18 mouse cellular contexts compared by ENCODE assay signal in genomic region chr6:134872236-134872635, GRCm38 (mm10). TPM values are rescaled to one million over a fixed set of nuclear protein-coding genes. Genes with fewer than 3 reads are reported as not detected.
DNase-seq lines count a peak whose midpoint lies in the region; ATAC-seq and TF ChIP-seq lines count a peak whose summit lies in the region.
"Had no signal": no experiment of that assay in that cellular context is flagged by ENCODE, and none has a peak within 500 bp of the region (broad histone marks: within the 10 kb centered on the region; RNA-seq: fewer than 3 reads in every experiment).

No protein-coding gene starts in this region.

- H3K9me3 ChIP-seq in kidney, embryonic 15.5 days (replicated peaks) = 0 out of 2 replicates have a peak, but pooled peaks cover 3% of the 10 kb centered on the region
- no peaks in the 10 kb centered on the region for H3K9me3 ChIP-seq in midbrain, embryonic 11.5 days (ENCODE audit: control insufficient read depth, low read length)
- H3K9me3 ChIP-seq in hindbrain, postnatal 0 days (ENCODE audit: low read length) = no peaks in the 10 kb centered on the region
- peaks cover 3% of the 10 kb centered on the region; the same call in 1 of the 2 replicates for H3K9me3 ChIP-seq in hindbrain, embryonic 16.5 days (ENCODE audit: control insufficient read depth, low read length)
- H3K9me3 ChIP-seq: embryonic facial prominence, embryonic 12.5 days; forebrain, embryonic 15.5 days; heart, embryonic 10.5 days; hindbrain, embryonic 13.5 days had no signal

- peak; percentile 64 for ATAC-seq in kidney, embryonic 15.5 days (replicated peaks; ENCODE audit: low FRiP score)
- ATAC-seq in midbrain, embryonic 11.5 days (ENCODE audit: low FRiP score) = no peak
- no peak for ATAC-seq in hindbrain, postnatal 0 days
- no peak for ATAC-seq in hindbrain, embryonic 16.5 days
- ATAC-seq: forebrain, embryonic 15.5 days had no signal

- H3K4me3 ChIP-seq in kidney, adult 2 months (ENCODE audit: insufficient read depth, low read depth, low read length) = no peak overlapping the region
- no peak overlapping the region for H3K4me3 ChIP-seq in kidney, embryonic 15.5 days (replicated peaks)
- H3K4me3 ChIP-seq in midbrain, embryonic 11.5 days (ENCODE audit: low read depth, low read length) = no peak overlapping the region
- no peak overlapping the region for H3K4me3 ChIP-seq in hindbrain, postnatal 0 days (ENCODE audit: low read length)
- H3K4me3 ChIP-seq in hindbrain, embryonic 16.5 days (ENCODE audit: low read length) = no peak overlapping the region
- H3K4me3 ChIP-seq: embryonic facial prominence, embryonic 12.5 days; forebrain, embryonic 15.5 days; heart, embryonic 10.5 days; hindbrain, embryonic 13.5 days had no signal

- H3K4me2 ChIP-seq in kidney, embryonic 15.5 days = no peak overlapping the region
- H3K4me2 ChIP-seq in midbrain, embryonic 11.5 days = no peak overlapping the region
- H3K4me2 ChIP-seq in hindbrain, postnatal 0 days (ENCODE audit: low read depth, low read length) = no peak overlapping the region
- no peak overlapping the region for H3K4me2 ChIP-seq in hindbrain, embryonic 16.5 days (ENCODE audit: low read length)
- H3K4me2 ChIP-seq: embryonic facial prominence, embryonic 12.5 days; forebrain, embryonic 15.5 days; hindbrain, embryonic 13.5 days had no signal

- H3K36me3 ChIP-seq in kidney, adult 2 months (ENCODE audit: control insufficient read depth, insufficient read depth, low read length) = no peaks in the 10 kb centered on the region; the same call in 1 of the 2 replicates
- H3K36me3 ChIP-seq in kidney, embryonic 15.5 days = peaks cover 19% of the 10 kb centered on the region
- H3K36me3 ChIP-seq in midbrain, embryonic 11.5 days (ENCODE audit: control insufficient read depth, insufficient read depth, low read length) = peaks cover 28% of the 10 kb centered on the region
- peaks cover 16% of the 10 kb centered on the region for H3K36me3 ChIP-seq in hindbrain, postnatal 0 days (ENCODE audit: insufficient read depth, low read length)
- peaks cover 28% of the 10 kb centered on the region for H3K36me3 ChIP-seq in hindbrain, embryonic 16.5 days (ENCODE audit: control insufficient read depth, insufficient read depth, low read length)

- intact Hi-C loops in left cerebral cortex, postnatal 36 days (cut with DNase I) = loop anchor here (5.0 kb wide), 1 partner anchor 75 kb away; no protein-coding TSS in a partner anchor

- 40% methylated on average over 2 of the region's 2 CpGs for WGBS in kidney, adult 2 months
- 67% methylated on average over 2 of the region's 2 CpGs for WGBS in kidney, embryonic 15.5 days
- WGBS in midbrain, embryonic 11.5 days = 96% methylated on average over 2 of the region's 2 CpGs
- 93% methylated on average over 2 of the region's 2 CpGs for WGBS in hindbrain, postnatal 0 days
- 87% methylated on average over 2 of the region's 2 CpGs for WGBS in hindbrain, embryonic 16.5 days

- TF ChIP-seq CTCF in kidney, adult 2 months (conservative IDR thresholded peaks at IDR 0.05; ENCODE audit: insufficient read depth, insufficient read length, low read depth, low read length) = no peak
- TF ChIP-seq CTCF in hindbrain, postnatal 0 days (IDR thresholded peaks at IDR 0.05; ENCODE audit: low read depth) = no peak

- TF ChIP-seq POLR2A in kidney, adult 2 months (IDR thresholded peaks at IDR 0.05; ENCODE audit: low read depth, low read length) = no peak

- H3K27me3 ChIP-seq in kidney, adult 2 months (replicated peaks; ENCODE audit: control insufficient read depth, insufficient read depth, low read length) = no peaks in the 10 kb centered on the region
- H3K27me3 ChIP-seq in kidney, embryonic 15.5 days = no peaks in the 10 kb centered on the region
- H3K27me3 ChIP-seq in midbrain, embryonic 11.5 days (ENCODE audit: control insufficient read depth, insufficient read depth, low read length) = no peaks in the 10 kb centered on the region
- no peaks in the 10 kb centered on the region for H3K27me3 ChIP-seq in hindbrain, postnatal 0 days (ENCODE audit: insufficient read depth, low read length)
- no peaks in the 10 kb centered on the region for H3K27me3 ChIP-seq in hindbrain, embryonic 16.5 days (replicated peaks; ENCODE audit: control insufficient read depth, insufficient read depth, low read length)
- H3K27me3 ChIP-seq: embryonic facial prominence, embryonic 12.5 days; forebrain, embryonic 15.5 days; hindbrain, embryonic 13.5 days had no signal

- H3K9ac ChIP-seq in kidney, embryonic 15.5 days = no peak overlapping the region
- H3K9ac ChIP-seq in midbrain, embryonic 11.5 days (ENCODE audit: low read length) = no peak overlapping the region
- no peak overlapping the region for H3K9ac ChIP-seq in hindbrain, postnatal 0 days (replicated peaks; ENCODE audit: low read length)
- H3K9ac ChIP-seq in hindbrain, embryonic 16.5 days (ENCODE audit: low read depth, low read length) = no peak overlapping the region
- H3K9ac ChIP-seq: embryonic facial prominence, embryonic 12.5 days; forebrain, embryonic 15.5 days; hindbrain, embryonic 13.5 days had no signal

- H3K27ac ChIP-seq in kidney, adult 2 months (ENCODE audit: insufficient read depth, low read depth, low read length) = peak overlapping the region; percentile 78
- peak overlapping the region; percentile 83 for H3K27ac ChIP-seq in kidney, embryonic 15.5 days
- no peak overlapping the region for H3K27ac ChIP-seq in midbrain, embryonic 11.5 days (ENCODE audit: low read depth, low read length)
- no peak overlapping the region for H3K27ac ChIP-seq in hindbrain, postnatal 0 days
- H3K27ac ChIP-seq in hindbrain, embryonic 16.5 days (ENCODE audit: low read depth, low read length) = no peak overlapping the region
- H3K27ac ChIP-seq: embryonic facial prominence, embryonic 12.5 days; forebrain, embryonic 15.5 days; heart, embryonic 10.5 days; hindbrain, embryonic 13.5 days had no signal

- peaks cover 10% of the 10 kb centered on the region for H3K4me1 ChIP-seq in kidney, adult 2 months (ENCODE audit: control insufficient read depth, insufficient read depth, low read length)
- H3K4me1 ChIP-seq in kidney, embryonic 15.5 days = no peaks in the 10 kb centered on the region
- no peaks in the 10 kb centered on the region for H3K4me1 ChIP-seq in midbrain, embryonic 11.5 days (ENCODE audit: control insufficient read depth, insufficient read depth, low read length)
- H3K4me1 ChIP-seq in hindbrain, postnatal 0 days (ENCODE audit: insufficient read depth, low read length) = no peaks in the 10 kb centered on the region
- H3K4me1 ChIP-seq in hindbrain, embryonic 16.5 days (ENCODE audit: control insufficient read depth, insufficient read depth, low read depth, low read length) = no peaks in the 10 kb centered on the region
- H3K4me1 ChIP-seq: embryonic facial prominence, embryonic 12.5 days; forebrain, embryonic 15.5 days; heart, embryonic 10.5 days; hindbrain, embryonic 13.5 days had no signal

- peak; percentile 56 for DNase-seq in kidney, adult 2 months
- DNase-seq in kidney, postnatal 14 days = peak; percentile 53
- DNase-seq in left cerebral cortex, postnatal 36 days (ENCODE audit: low spot score in 2 of 2) = no peak
- no peak for DNase-seq in midbrain, embryonic 11.5 days (ENCODE audit: low spot score, missing footprints)
- no peak for DNase-seq in hindbrain, postnatal 0 days (ENCODE audit: low spot score)
- DNase-seq: adrenal gland, postnatal 10 days; cerebellum, adult 11 months; cerebellum, adult 8-10 months; cerebellum, postnatal 14 days; gastrocnemius, postnatal 10 days; heart, adult 18-20 months; heart, postnatal 10 days had no signal

RNA-seq across cellular contexts. Expression of gene Gpr19, which starts 26.1 kb away (rescaled TPM):
- 6.4 and 7.9 TPM in 2 replicates for polyA plus RNA-seq in kidney, adult 2 months (2012; rRNA removed)
- 11.0 and 12.3 TPM in 2 replicates for polyA plus RNA-seq in kidney, embryonic 15.5 days (2015; fragmentation: Nextera tagmentation; extraction: Ambion mirVana)
- 10 to 100 TPM; 20.2 to 24.9 TPM for total RNA-seq in left cerebral cortex, postnatal 36 days (2021)
- polyA plus RNA-seq in midbrain, embryonic 11.5 days (2014; fragmentation: Nextera tagmentation; extraction: Ambion mirVana) = 35.3 and 36.9 TPM in 2 replicates
- 33.2 and 43.7 TPM in 2 replicates for total RNA-seq in hindbrain, postnatal 0 days (2014; rRNA removed)
- 33.7 and 33.9 TPM in 2 replicates for polyA plus RNA-seq in hindbrain, postnatal 0 days (2015; fragmentation: Nextera tagmentation; extraction: Ambion mirVana)
- polyA plus RNA-seq in hindbrain, embryonic 16.5 days (2015; fragmentation: Nextera tagmentation; extraction: Ambion mirVana) = 36.1 and 41.3 TPM in 2 replicates

RNA-seq across cellular contexts. Expression of gene Crebl2, which starts 42.3 kb away (rescaled TPM):
- polyA plus RNA-seq in kidney, adult 2 months (2012; rRNA removed) = 20.4 and 26.1 TPM in 2 replicates
- polyA plus RNA-seq in kidney, embryonic 15.5 days (2015; fragmentation: Nextera tagmentation; extraction: Ambion mirVana) = 2.3 and 3.1 TPM in 2 replicates
- total RNA-seq in left cerebral cortex, postnatal 36 days (2021) = 10 to 100 TPM; 31.8 to 36.6 TPM
- polyA plus RNA-seq in midbrain, embryonic 11.5 days (2014; fragmentation: Nextera tagmentation; extraction: Ambion mirVana) = 0.92 and 1.2 TPM in 2 replicates
- total RNA-seq in hindbrain, postnatal 0 days (2014; rRNA removed) = 2.7 and 4.4 TPM in 2 replicates
- 2.6 and 3.6 TPM in 2 replicates for polyA plus RNA-seq in hindbrain, postnatal 0 days (2015; fragmentation: Nextera tagmentation; extraction: Ambion mirVana)
- 3.0 and 3.9 TPM in 2 replicates for polyA plus RNA-seq in hindbrain, embryonic 16.5 days (2015; fragmentation: Nextera tagmentation; extraction: Ambion mirVana)

RNA-seq across cellular contexts. Expression of gene Cdkn1b, which starts 48.0 kb away (rescaled TPM):
- 15.9 and 17.1 TPM in 2 replicates for polyA plus RNA-seq in kidney, adult 2 months (2012; rRNA removed)
- 15.9 and 17.6 TPM in 2 replicates for polyA plus RNA-seq in kidney, embryonic 15.5 days (2015; fragmentation: Nextera tagmentation; extraction: Ambion mirVana)
- 10 to 100 TPM; 41.5 to 46.0 TPM for total RNA-seq in left cerebral cortex, postnatal 36 days (2021)
- polyA plus RNA-seq in midbrain, embryonic 11.5 days (2014; fragmentation: Nextera tagmentation; extraction: Ambion mirVana) = 27.8 and 28.0 TPM in 2 replicates
- total RNA-seq in hindbrain, postnatal 0 days (2014; rRNA removed) = 33.2 and 44.7 TPM in 2 replicates
- 26.3 and 30.2 TPM in 2 replicates for polyA plus RNA-seq in hindbrain, postnatal 0 days (2015; fragmentation: Nextera tagmentation; extraction: Ambion mirVana)
- 12.6 and 15.1 TPM in 2 replicates for polyA plus RNA-seq in hindbrain, embryonic 16.5 days (2015; fragmentation: Nextera tagmentation; extraction: Ambion mirVana)

Comparison
In these comparisons a context has a peak if more than half of its experiments do, and no peak if none do; other contexts are left out.
1. DNase-seq: peak in kidney, adult 2 months (single experiment) and kidney, postnatal 14 days (single experiment); none in left cerebral cortex, postnatal 36 days (0 of 2), midbrain, embryonic 11.5 days (single experiment) and hindbrain, postnatal 0 days (single experiment).
2. H3K27ac ChIP-seq: peak in kidney, adult 2 months (single experiment) and kidney, embryonic 15.5 days (single experiment); none in midbrain, embryonic 11.5 days (single experiment), hindbrain, postnatal 0 days (single experiment) and hindbrain, embryonic 16.5 days (single experiment).